Mouse (Mus musculus): ENCODE measurements around the gene Olfr1440. TPM values are rescaled to one million over a fixed set of nuclear protein-coding genes. Genes with fewer than 3 reads are reported as not detected.

Olfr1440 gene
- polyA plus RNA-seq (2014; fragmentation: Nextera tagmentation; extraction: Ambion mirVana) = not detected in 2 replicates

DNA sequence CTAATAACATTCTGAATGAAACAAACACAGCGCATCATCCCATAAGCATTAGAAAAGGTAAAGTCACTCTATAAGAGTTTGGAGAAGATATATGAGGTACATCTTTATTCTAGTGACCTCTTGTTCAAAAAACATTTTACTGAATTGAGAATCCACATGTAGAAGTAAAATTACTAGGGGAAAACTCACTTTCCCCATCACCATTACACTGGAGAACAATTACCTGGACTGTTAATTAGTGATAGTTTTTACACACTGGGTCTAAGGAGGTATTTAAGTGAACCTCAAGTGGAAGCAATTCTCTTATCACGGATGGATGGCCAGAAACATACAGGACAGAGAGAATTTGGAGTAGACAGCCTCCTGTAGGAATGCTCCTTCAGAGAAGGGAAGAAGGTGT lies at the start of gene Olfr1440:
Olfr1440 (plus strand) TSS at position 301 of the 400 bp plus-strand sequence.
- 63% methylated on average over 2 of the region's 2 CpGs for WGBS
- ATAC-seq (ENCODE audit: insufficient number of reproducible peaks, insufficient read depth, low FRiP score, low read depth) = no peak

DNA sequence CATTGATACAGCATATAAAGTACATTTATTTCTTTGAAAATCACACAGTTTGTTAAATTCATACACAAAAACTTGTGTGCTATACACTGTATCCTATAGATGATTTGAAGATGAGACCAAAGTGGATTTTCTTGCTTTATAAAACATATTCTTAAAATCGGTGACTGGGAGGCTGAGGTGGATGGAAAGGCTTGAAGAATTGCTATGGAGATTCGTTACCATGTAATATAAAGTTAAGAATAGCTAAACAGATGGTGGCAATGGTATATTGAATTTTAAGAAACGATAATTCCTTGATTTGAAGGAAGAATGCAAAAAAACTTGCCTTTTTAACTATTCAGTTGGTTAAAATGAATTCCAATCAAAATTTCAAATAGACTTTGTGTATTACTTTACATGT lies 14.1 kb upstream of the Olfr1440 start:
- Histone ChIP-seq H3K4me3 (ENCODE audit: control insufficient read depth in 1 of 2, insufficient read depth in 1 of 2, low read depth in 1 of 2, low read length in 2 of 2) (no peak overlapping the region), H3K36me3 (ENCODE audit: control insufficient read depth, insufficient read depth, low read length) (no peaks in the 10 kb centered on the region), H3K9ac (ENCODE audit: low read length) (no peak overlapping the region), H3K4me1 (ENCODE audit: control insufficient read depth in 2 of 2, insufficient read depth in 2 of 2, low read length in 2 of 2) (no peaks in the 10 kb centered on the region), H3K4me2 (ENCODE audit: low read length) (no peak overlapping the region), H3K9me3 (ENCODE audit: control insufficient read depth, low read length) (no peaks in the 10 kb centered on the region), H3K27ac (replicated peaks in 1 of 2; ENCODE audit: control insufficient read depth in 1 of 2, insufficient read depth in 1 of 2, low read depth in 2 of 2, low read length in 2 of 2) (no peak overlapping the region), H3K27me3 (ENCODE audit: control insufficient read depth, insufficient read depth, low read length) (no peaks in the 10 kb centered on the region)
- no peak for ATAC-seq (ENCODE audit: insufficient number of reproducible peaks, insufficient read depth, low FRiP score, low read depth)
- 60% methylated on average over 3 of the region's 3 CpGs for WGBS

More for the DNA sequence above, at the start of gene Olfr1440:
- H3K4me2 ChIP-seq (ENCODE audit: low read length) = no peak within 1 kb of the TSS
- no peaks in the 10 kb centered on the region for H3K4me1 ChIP-seq (ENCODE audit: control insufficient read depth in 2 of 2, insufficient read depth in 2 of 2, low read length in 2 of 2)
- no peak within 1 kb of the TSS for H3K27ac ChIP-seq (replicated peaks in 1 of 2; ENCODE audit: control insufficient read depth in 1 of 2, insufficient read depth in 1 of 2, low read depth in 2 of 2, low read length in 2 of 2)
- H3K9me3 ChIP-seq (ENCODE audit: control insufficient read depth, low read length) = no peaks in the 10 kb centered on the region
- no peaks in the 10 kb centered on the region for H3K36me3 ChIP-seq (ENCODE audit: control insufficient read depth, insufficient read depth, low read length)
- H3K4me3 ChIP-seq (ENCODE audit: control insufficient read depth in 1 of 2, insufficient read depth in 1 of 2, low read depth in 1 of 2, low read length in 2 of 2) = no peak within 1 kb of the TSS
- no peak within 1 kb of the TSS for H3K9ac ChIP-seq (ENCODE audit: low read length)
- H3K27me3 ChIP-seq (ENCODE audit: control insufficient read depth, insufficient read depth, low read length) = no peaks in the 10 kb centered on the region

DNA sequence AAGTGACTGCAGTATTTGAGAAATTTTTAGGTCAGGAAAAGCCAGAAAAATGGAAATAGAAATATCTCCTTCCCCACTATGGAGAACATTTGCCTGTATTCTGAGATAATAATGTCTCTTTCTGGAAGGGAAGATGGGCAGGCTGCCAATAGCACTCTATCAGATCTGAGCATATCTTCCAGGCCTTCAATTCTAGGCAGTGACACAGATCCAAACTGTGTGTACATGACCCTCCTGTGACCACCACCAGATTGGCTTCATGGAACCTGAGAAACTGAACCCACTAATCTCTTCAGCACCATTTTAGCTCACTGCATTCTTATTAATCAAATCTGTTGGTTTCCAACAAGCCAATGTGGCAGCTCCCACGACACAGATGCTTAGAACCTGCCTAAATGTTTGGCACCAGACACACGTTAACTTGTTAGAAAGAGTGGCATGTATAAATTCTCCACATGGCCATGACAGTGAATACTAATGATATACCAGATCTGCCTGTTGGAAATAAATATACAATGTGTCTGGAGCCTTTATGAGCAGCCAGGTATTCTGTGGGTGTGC lies 12.5 kb upstream of the Olfr1440 start:
- no peaks in the 10 kb centered on the region for H3K4me1 ChIP-seq (ENCODE audit: control insufficient read depth in 2 of 2, insufficient read depth in 2 of 2, low read length in 2 of 2)
- H3K27me3 ChIP-seq (ENCODE audit: control insufficient read depth, insufficient read depth, low read length) = no peaks in the 10 kb centered on the region
- no peaks in the 10 kb centered on the region for H3K36me3 ChIP-seq (ENCODE audit: control insufficient read depth, insufficient read depth, low read length)
- H3K4me2 ChIP-seq (ENCODE audit: low read length) = no peak overlapping the region
- no peak overlapping the region for H3K4me3 ChIP-seq (ENCODE audit: control insufficient read depth in 1 of 2, insufficient read depth in 1 of 2, low read depth in 1 of 2, low read length in 2 of 2)
- no peak overlapping the region for H3K9ac ChIP-seq (ENCODE audit: low read length)
- H3K9me3 ChIP-seq (ENCODE audit: control insufficient read depth, low read length) = no peaks in the 10 kb centered on the region
- WGBS = 65% methylated on average over 2 of the region's 2 CpGs
- ATAC-seq (ENCODE audit: insufficient number of reproducible peaks, insufficient read depth, low FRiP score, low read depth) = no peak
- no peak overlapping the region for H3K27ac ChIP-seq (replicated peaks in 1 of 2; ENCODE audit: control insufficient read depth in 1 of 2, insufficient read depth in 1 of 2, low read depth in 2 of 2, low read length in 2 of 2)

DNA sequence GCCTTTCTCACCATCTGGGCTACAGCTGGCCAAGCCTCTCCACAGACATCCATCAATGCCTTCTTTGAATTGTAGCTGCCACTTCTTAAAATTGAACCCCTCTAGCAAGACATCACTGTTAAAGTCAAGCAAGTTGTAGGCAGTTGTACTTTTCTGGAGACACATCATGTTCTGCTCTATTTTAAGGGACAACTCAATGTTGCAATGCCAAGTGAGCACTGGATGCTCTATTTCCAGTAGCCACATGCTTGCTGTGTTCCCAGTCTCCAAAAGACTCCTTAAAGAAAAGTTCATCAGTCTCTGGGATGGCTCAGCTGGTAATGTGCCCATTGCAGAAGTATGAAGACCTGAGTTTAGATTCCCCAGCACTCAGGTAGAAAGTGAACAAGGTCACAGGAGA lies 26.7 kb downstream of the Olfr1440 start:
- no peaks in the 10 kb centered on the region for H3K27me3 ChIP-seq (ENCODE audit: control insufficient read depth, insufficient read depth, low read length)
- H3K4me1 ChIP-seq (ENCODE audit: control insufficient read depth in 2 of 2, insufficient read depth in 2 of 2, low read length in 2 of 2) = no peaks in the 10 kb centered on the region
- no peak overlapping the region for H3K4me3 ChIP-seq (ENCODE audit: control insufficient read depth in 1 of 2, insufficient read depth in 1 of 2, low read depth in 1 of 2, low read length in 2 of 2)
- no peak overlapping the region for H3K27ac ChIP-seq (replicated peaks in 1 of 2; ENCODE audit: control insufficient read depth in 1 of 2, insufficient read depth in 1 of 2, low read depth in 2 of 2, low read length in 2 of 2)
- no peaks in the 10 kb centered on the region for H3K36me3 ChIP-seq (ENCODE audit: control insufficient read depth, insufficient read depth, low read length)
- H3K9me3 ChIP-seq (ENCODE audit: control insufficient read depth, low read length) = no peaks in the 10 kb centered on the region
- no peak for ATAC-seq (ENCODE audit: insufficient number of reproducible peaks, insufficient read depth, low FRiP score, low read depth)
- no peak overlapping the region for H3K4me2 ChIP-seq (ENCODE audit: low read length)
- no peak overlapping the region for H3K9ac ChIP-seq (ENCODE audit: low read length)

DNA sequence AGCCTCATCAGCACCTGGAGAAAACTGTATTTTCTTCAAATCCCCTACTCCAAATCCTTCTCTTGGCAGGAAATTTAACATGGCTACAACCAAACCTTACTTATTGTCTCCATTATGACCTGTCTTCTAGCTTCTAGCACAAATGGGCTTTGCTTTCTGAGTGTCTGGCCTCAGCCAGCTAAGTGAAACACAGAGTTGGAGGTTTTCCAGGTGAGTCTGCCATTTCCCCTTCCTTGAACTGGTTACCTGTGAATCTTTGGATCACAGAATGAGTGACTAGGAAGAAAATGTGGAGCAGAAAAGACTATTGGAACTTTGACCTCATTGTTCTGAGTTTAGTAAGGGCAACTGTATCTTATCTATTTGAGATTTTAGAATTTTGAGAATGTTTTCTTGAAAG lies 30.3 kb downstream of the Olfr1440 start, which contains the start of gene Olfr1441:
Olfr1441 (plus strand) TSS at position 73 of the 400 bp plus-strand sequence.
- no peaks in the 10 kb centered on the region for H3K4me1 ChIP-seq (ENCODE audit: control insufficient read depth in 2 of 2, insufficient read depth in 2 of 2, low read length in 2 of 2)
- ATAC-seq (ENCODE audit: insufficient number of reproducible peaks, insufficient read depth, low FRiP score, low read depth) = no peak
- H3K27ac ChIP-seq (replicated peaks in 1 of 2; ENCODE audit: control insufficient read depth in 1 of 2, insufficient read depth in 1 of 2, low read depth in 2 of 2, low read length in 2 of 2) = no peak within 1 kb of the TSS
- H3K9ac ChIP-seq (ENCODE audit: low read length) = no peak within 1 kb of the TSS
- no peaks in the 10 kb centered on the region for H3K27me3 ChIP-seq (ENCODE audit: control insufficient read depth, insufficient read depth, low read length)
- H3K9me3 ChIP-seq (ENCODE audit: control insufficient read depth, low read length) = no peaks in the 10 kb centered on the region
- no peaks in the 10 kb centered on the region for H3K36me3 ChIP-seq (ENCODE audit: control insufficient read depth, insufficient read depth, low read length)
- no peak within 1 kb of the TSS for H3K4me3 ChIP-seq (ENCODE audit: control insufficient read depth in 1 of 2, insufficient read depth in 1 of 2, low read depth in 1 of 2, low read length in 2 of 2)
- H3K4me2 ChIP-seq (ENCODE audit: low read length) = no peak within 1 kb of the TSS

DNA sequence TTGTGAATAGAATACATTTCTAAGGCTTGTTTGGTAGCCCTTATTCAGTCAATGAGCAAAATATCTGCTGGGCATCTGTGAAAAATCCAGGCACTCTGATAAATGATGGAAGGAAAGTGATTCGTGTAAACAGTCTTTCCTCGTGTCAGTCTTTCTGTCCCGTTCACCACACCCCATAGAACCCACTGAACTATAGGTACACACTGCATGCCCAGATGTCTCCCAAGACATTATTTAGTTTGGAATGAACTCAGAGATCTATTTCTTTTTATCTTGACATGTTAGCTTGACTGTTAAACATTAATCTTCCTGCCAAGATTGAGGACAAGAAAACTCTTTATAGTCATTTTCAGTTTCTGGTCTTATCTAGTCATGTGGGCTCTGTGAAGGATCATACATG lies 31.2 kb downstream of the Olfr1440 start:
- no peak for ATAC-seq (ENCODE audit: insufficient number of reproducible peaks, insufficient read depth, low FRiP score, low read depth)
- H3K4me1 ChIP-seq (ENCODE audit: control insufficient read depth in 2 of 2, insufficient read depth in 2 of 2, low read length in 2 of 2) = no peaks in the 10 kb centered on the region
- no peaks in the 10 kb centered on the region for H3K36me3 ChIP-seq (ENCODE audit: control insufficient read depth, insufficient read depth, low read length)
- WGBS = 69% methylated on average over 3 of the region's 3 CpGs
- H3K27me3 ChIP-seq (ENCODE audit: control insufficient read depth, insufficient read depth, low read length) = no peaks in the 10 kb centered on the region
- no peak overlapping the region for H3K4me3 ChIP-seq (ENCODE audit: control insufficient read depth in 1 of 2, insufficient read depth in 1 of 2, low read depth in 1 of 2, low read length in 2 of 2)
- H3K27ac ChIP-seq (replicated peaks in 1 of 2; ENCODE audit: control insufficient read depth in 1 of 2, insufficient read depth in 1 of 2, low read depth in 2 of 2, low read length in 2 of 2) = no peak overlapping the region
- no peak overlapping the region for H3K4me2 ChIP-seq (ENCODE audit: low read length)
- H3K9me3 ChIP-seq (ENCODE audit: control insufficient read depth, low read length) = no peaks in the 10 kb centered on the region
- H3K9ac ChIP-seq (ENCODE audit: low read length) = no peak overlapping the region

DNA sequence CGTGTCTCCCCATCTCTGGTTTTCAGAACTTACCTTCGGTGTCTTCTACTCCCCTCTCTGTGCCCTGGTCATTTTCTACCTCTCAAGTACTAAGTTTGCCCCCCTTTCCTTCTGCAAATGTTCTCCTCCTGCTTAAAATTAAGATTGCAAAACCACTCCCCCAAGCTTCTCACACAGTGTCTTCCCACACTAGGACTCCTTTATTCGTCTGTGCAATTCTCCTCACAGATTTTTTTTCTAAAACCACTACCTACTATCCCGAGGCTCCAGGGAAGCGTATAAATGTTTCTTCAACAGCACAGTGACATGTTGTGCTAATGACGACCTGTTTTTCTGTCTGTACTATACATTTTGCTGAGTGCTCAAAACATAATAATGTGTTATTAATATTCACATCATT lies 33.5 kb downstream of the Olfr1440 start:
- no peak overlapping the region for H3K4me2 ChIP-seq (ENCODE audit: low read length)
- no peak for ATAC-seq (ENCODE audit: insufficient number of reproducible peaks, insufficient read depth, low FRiP score, low read depth)
- no peak overlapping the region for H3K9ac ChIP-seq (ENCODE audit: low read length)
- WGBS = 74% methylated on average over 6 of the region's 6 CpGs
- no peaks in the 10 kb centered on the region for H3K9me3 ChIP-seq (ENCODE audit: control insufficient read depth, low read length)
- no peak overlapping the region for H3K27ac ChIP-seq (replicated peaks in 1 of 2; ENCODE audit: control insufficient read depth in 1 of 2, insufficient read depth in 1 of 2, low read depth in 2 of 2, low read length in 2 of 2)
- H3K36me3 ChIP-seq (ENCODE audit: control insufficient read depth, insufficient read depth, low read length) = no peaks in the 10 kb centered on the region
- no peaks in the 10 kb centered on the region for H3K27me3 ChIP-seq (ENCODE audit: control insufficient read depth, insufficient read depth, low read length)
- no peaks in the 10 kb centered on the region for H3K4me1 ChIP-seq (ENCODE audit: control insufficient read depth in 2 of 2, insufficient read depth in 2 of 2, low read length in 2 of 2)
- H3K4me3 ChIP-seq (ENCODE audit: control insufficient read depth in 1 of 2, insufficient read depth in 1 of 2, low read depth in 1 of 2, low read length in 2 of 2) = no peak overlapping the region

- Histone ChIP-seq H3K9me3 (ENCODE audit: control insufficient read depth, low read length) (no peaks in the 10 kb centered on the region), H3K4me1 (ENCODE audit: control insufficient read depth in 2 of 2, insufficient read depth in 2 of 2, low read length in 2 of 2) (no peaks in the 10 kb centered on the region), H3K9ac (ENCODE audit: low read length) (no peak overlapping the region), H3K27ac (replicated peaks in 1 of 2; ENCODE audit: control insufficient read depth in 1 of 2, insufficient read depth in 1 of 2, low read depth in 2 of 2, low read length in 2 of 2) (no peak overlapping the region), H3K27me3 (ENCODE audit: control insufficient read depth, insufficient read depth, low read length) (no peaks in the 10 kb centered on the region), H3K4me3 (ENCODE audit: control insufficient read depth in 1 of 2, insufficient read depth in 1 of 2, low read depth in 1 of 2, low read length in 2 of 2) (no peak overlapping the region), H3K4me2 (ENCODE audit: low read length) (no peak overlapping the region), H3K36me3 (ENCODE audit: control insufficient read depth, insufficient read depth, low read length) (no peaks in the 10 kb centered on the region)
- ATAC-seq (ENCODE audit: insufficient number of reproducible peaks, insufficient read depth, low FRiP score, low read depth) = no peak
- 71% methylated on average over 1 of the region's 1 CpGs for WGBS
Measured at GRCm38 (mm10) chr19:12421680-12422079, 34.6 kb downstream of the Olfr1440 start.
